Mouse (Mus musculus) liver, postnatal 0 days (tissue): Measurements from ENCODE around the gene Sorcs2.

Experiments used
- CTCF ChIP-seq: sonication (generic); IDR thresholded peaks from 2 replicates; pipeline ENCODE4 v1.5.1; 2016; ENCODE audit warnings: antibody characterized with exemption, low read depth
- EP300 ChIP-seq: IDR thresholded peaks from 2 replicates; pipeline ENCODE4 v1.6.1; 2016; ENCODE audit warnings: antibody characterized with exemption, low read depth, mild to moderate bottlenecking

GRCm38 (mm10) chr5:36090036-36090435 is 307.9 kb downstream of the Sorcs2 start:
- TF ChIP-seq EP300, result no peak
- no peak for TF ChIP-seq CTCF
